In the genomic region with DNA sequence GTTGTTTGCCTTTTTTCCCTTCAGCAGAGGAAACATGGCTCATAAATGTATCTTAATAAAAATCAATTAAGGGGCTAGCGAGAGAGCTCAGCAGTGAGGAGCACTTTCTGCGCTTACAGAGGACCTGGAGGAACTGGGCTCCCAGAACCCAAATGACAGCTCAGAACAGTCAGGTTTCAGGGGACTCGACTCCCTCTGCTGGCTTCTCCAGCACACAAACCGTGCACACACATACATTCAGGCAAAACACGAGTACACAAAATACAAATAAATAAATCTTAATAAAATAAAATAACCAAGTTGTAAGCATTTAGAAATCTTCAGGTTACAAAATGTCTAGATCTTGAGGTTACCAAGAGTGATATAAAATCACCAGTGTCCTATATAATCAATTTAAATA, we compare ENCODE assay signal across 28 mouse cellular contexts. TPM values are rescaled to one million over a fixed set of nuclear protein-coding genes. Genes with fewer than 3 reads are reported as not detected.
DNase-seq lines count a peak whose midpoint lies in the region; ATAC-seq and TF ChIP-seq lines count a peak whose summit lies in the region.
"Had no signal": no experiment of that assay in that cellular context is flagged by ENCODE, and none has a peak within 500 bp of the region (broad histone marks: within the 10 kb centered on the region; RNA-seq: fewer than 3 reads in every experiment).

No protein-coding gene starts in this region.

- no peak for DNase-seq in kidney, adult 2 months
- no peak for DNase-seq in kidney, postnatal 4 days
- no peak for DNase-seq in lung, embryonic 14.5 days
- DNase-seq in lung, adult 18-20 months: no peak
- DNase-seq in Patski (ENCODE audit: low read depth, low spot score): no peak
- no peak for DNase-seq in stomach, postnatal 0 days (ENCODE audit: low spot score)
- no peak for DNase-seq in adrenal gland, postnatal 10 days
- DNase-seq: adrenal gland, postnatal 36 days; cerebellum, adult 11-12 months; cerebellum, postnatal 14 days; gastrocnemius, adult 2 months; heart, postnatal 4 days; kidney, adult 9 months; kidney, postnatal 25 days; layer of hippocampus, adult 9-11 months; left cerebral cortex, postnatal 4 days; thymus, adult 18-20 months; thymus, postnatal 36 days had no signal

- POLR2A ChIA-PET in Patski (lab: Charles Lee): no interaction called here

- H3K9me3 ChIP-seq in lung, embryonic 14.5 days (ENCODE audit: low read depth, low read length): no peaks in the 10 kb centered on the region
- no peaks in the 10 kb centered on the region for H3K9me3 ChIP-seq in stomach, postnatal 0 days (ENCODE audit: control insufficient read depth, low read length)
- H3K9me3 ChIP-seq: embryonic facial prominence, embryonic 12.5 days; heart, embryonic 15.5 days; limb, embryonic 15.5 days; neural tube, embryonic 15.5 days; stomach, embryonic 15.5 days had no signal

- peak; percentile 38 for TF ChIP-seq CTCF in kidney, adult 2 months (conservative IDR thresholded peaks at IDR 0.05; ENCODE audit: insufficient read depth, insufficient read length, low read depth, low read length)
- peak; percentile 16; the same call in 1 of the 2 replicates for TF ChIP-seq CTCF in lung, embryonic 14.5 days (IDR thresholded peaks at IDR 0.05; ENCODE audit: low read depth)
- TF ChIP-seq CTCF in Patski (IDR thresholded peaks at IDR 0.05): peak; percentile 30
- peak; percentile 39 for TF ChIP-seq CTCF in stomach, postnatal 0 days (IDR thresholded peaks at IDR 0.05; ENCODE audit: low read depth)

- H3K27ac ChIP-seq in kidney, adult 2 months (ENCODE audit: insufficient read depth, low read depth, low read length): no peak overlapping the region
- no peak overlapping the region for H3K27ac ChIP-seq in lung, embryonic 14.5 days (ENCODE audit: low read depth)
- no peak overlapping the region for H3K27ac ChIP-seq in stomach, postnatal 0 days (replicated peaks)
- H3K27ac ChIP-seq: embryonic facial prominence, embryonic 12.5 days; gastrocnemius, adult 2 months; heart, embryonic 15.5 days; hindbrain, embryonic 14.5 days; limb, embryonic 15.5 days; neural tube, embryonic 15.5 days; stomach, embryonic 15.5 days had no signal

- H3K36me3 ChIP-seq in kidney, adult 2 months (ENCODE audit: control insufficient read depth, insufficient read depth, low read length): no peaks in the 10 kb centered on the region
- H3K36me3 ChIP-seq in lung, embryonic 14.5 days (ENCODE audit: insufficient read depth): no peaks in the 10 kb centered on the region
- no peaks in the 10 kb centered on the region for H3K36me3 ChIP-seq in stomach, postnatal 0 days (ENCODE audit: control insufficient read depth, insufficient read depth, low read length)
- H3K36me3 ChIP-seq: embryonic facial prominence, embryonic 12.5 days; heart, embryonic 15.5 days; limb, embryonic 15.5 days; stomach, embryonic 15.5 days had no signal

- in situ Hi-C loops in Patski (cut with MboI; ENCODE audit: low pct_unique_long_range_greater_than_20kb): no loop called here

- no peak for ATAC-seq in lung, embryonic 14.5 days (ENCODE audit: insufficient read depth)
- ATAC-seq in Patski: no peak
- no peak for ATAC-seq in stomach, postnatal 0 days (ENCODE audit: low FRiP score, low TSS enrichment)
- no peak for ATAC-seq in erythroid progenitor cell, adult 5-6 weeks (replicated peaks; ENCODE audit: low FRiP score, poor library complexity, severe bottlenecking)
- ATAC-seq: forebrain, embryonic 14.5 days; inflammation-experienced regulatory T-cells, adult 6 months had no signal

- TF ChIP-seq EP300 in stomach, postnatal 0 days (optimal IDR thresholded peaks at IDR 0.05): no peak

- H3K4me2 ChIP-seq in lung, embryonic 14.5 days: no peak overlapping the region
- no peak overlapping the region for H3K4me2 ChIP-seq in stomach, postnatal 0 days (replicated peaks; ENCODE audit: low read depth)
- H3K4me2 ChIP-seq: embryonic facial prominence, embryonic 12.5 days; heart, embryonic 15.5 days; hindbrain, embryonic 14.5 days; limb, embryonic 15.5 days; midbrain, embryonic 11.5 days; neural tube, embryonic 15.5 days; stomach, embryonic 15.5 days had no signal

- TF ChIP-seq POLR2A in kidney, adult 2 months (IDR thresholded peaks at IDR 0.05; ENCODE audit: low read depth, low read length): no peak

- CTCF ChIA-PET in Patski (lab: Charles Lee): no interaction called here

- H3K4me3 ChIP-seq in kidney, adult 2 months (ENCODE audit: insufficient read depth, low read depth, low read length): no peak overlapping the region
- H3K4me3 ChIP-seq in lung, embryonic 14.5 days (ENCODE audit: low read depth, low read length): no peak overlapping the region
- no peak overlapping the region for H3K4me3 ChIP-seq in stomach, postnatal 0 days (ENCODE audit: low read depth, low read length)
- H3K4me3 ChIP-seq: embryonic facial prominence, embryonic 12.5 days; gastrocnemius, adult 2 months; heart, embryonic 15.5 days; limb, embryonic 15.5 days; neural tube, embryonic 15.5 days; stomach, embryonic 15.5 days had no signal

- H3K4me1 ChIP-seq in kidney, adult 2 months (ENCODE audit: control insufficient read depth, insufficient read depth, low read length): peaks cover 4% of the 10 kb centered on the region; the same call in 1 of the 2 replicates
- H3K4me1 ChIP-seq in lung, embryonic 14.5 days (ENCODE audit: insufficient read depth): no peaks in the 10 kb centered on the region
- no peaks in the 10 kb centered on the region for H3K4me1 ChIP-seq in stomach, postnatal 0 days (replicated peaks; ENCODE audit: control insufficient read depth, insufficient read depth)
- H3K4me1 ChIP-seq: embryonic facial prominence, embryonic 12.5 days; heart, embryonic 15.5 days; limb, embryonic 15.5 days; neural tube, embryonic 15.5 days; stomach, embryonic 15.5 days had no signal

- WGBS in kidney, adult 2 months: 76% methylated on average over 5 of the region's 5 CpGs
- WGBS in lung, embryonic 14.5 days: 73% methylated on average over 5 of the region's 5 CpGs
- 80% methylated on average over 5 of the region's 5 CpGs for WGBS in stomach, postnatal 0 days

- H3K27me3 ChIP-seq in kidney, adult 2 months (replicated peaks; ENCODE audit: control insufficient read depth, insufficient read depth, low read length): no peaks in the 10 kb centered on the region
- no peaks in the 10 kb centered on the region for H3K27me3 ChIP-seq in lung, embryonic 14.5 days (ENCODE audit: insufficient read depth, low read length)
- no peaks in the 10 kb centered on the region for H3K27me3 ChIP-seq in Patski
- H3K27me3 ChIP-seq in stomach, postnatal 0 days (ENCODE audit: control insufficient read depth, insufficient read depth, low read length): no peaks in the 10 kb centered on the region
- H3K27me3 ChIP-seq: embryonic facial prominence, embryonic 12.5 days; heart, embryonic 15.5 days; limb, embryonic 15.5 days; neural tube, embryonic 15.5 days; stomach, embryonic 15.5 days had no signal

- H3K9ac ChIP-seq in lung, embryonic 14.5 days: no peak overlapping the region
- no peak overlapping the region for H3K9ac ChIP-seq in stomach, postnatal 0 days (ENCODE audit: low read length)
- H3K9ac ChIP-seq: embryonic facial prominence, embryonic 12.5 days; heart, embryonic 15.5 days; hindbrain, embryonic 14.5 days; limb, embryonic 15.5 days; neural tube, embryonic 15.5 days; stomach, embryonic 15.5 days had no signal

RNA-seq across cellular contexts. Expression of gene Gpr155, which starts 22.9 kb away (rescaled TPM):
- 6.2 and 9.1 TPM in 2 replicates for polyA plus RNA-seq in kidney, adult 2 months (2012; rRNA removed)
- polyA plus RNA-seq in lung, embryonic 14.5 days (2014; fragmentation: Nextera tagmentation; extraction: Ambion mirVana): 6.2 and 6.9 TPM in 2 replicates
- 1.6 TPM for polyA plus RNA-seq in Patski (2021)
- 11.6 and 11.8 TPM in 2 replicates for polyA plus RNA-seq in stomach, postnatal 0 days (2015; fragmentation: Nextera tagmentation; extraction: Ambion mirVana)
- 1 to 10 TPM; 6.7 to 9.8 TPM for total RNA-seq in adrenal gland, postnatal 10 days (2021)
- total RNA-seq in erythroid progenitor cell, adult 5-6 weeks (2015; ENCODE audit: low replicate concordance): 25.2 and 31.0 TPM in 2 replicates
- total RNA-seq in erythroid progenitor cell, adult 5-6 weeks (2017; ENCODE audit: low replicate concordance): 27.2 and 29.7 TPM in 2 replicates

RNA-seq across cellular contexts. Expression of gene Cir1, which starts 50.9 kb away (rescaled TPM):
- 3.8 and 5.5 TPM in 2 replicates for polyA plus RNA-seq in kidney, adult 2 months (2012; rRNA removed)
- polyA plus RNA-seq in lung, embryonic 14.5 days (2014; fragmentation: Nextera tagmentation; extraction: Ambion mirVana): 20.9 and 23.8 TPM in 2 replicates
- polyA plus RNA-seq in Patski (2021): 24.1 TPM
- polyA plus RNA-seq in stomach, postnatal 0 days (2015; fragmentation: Nextera tagmentation; extraction: Ambion mirVana): 17.3 and 19.6 TPM in 2 replicates
- 10 to 100 TPM; 16.0 to 21.7 TPM for total RNA-seq in adrenal gland, postnatal 10 days (2021)
- 19.8 and 39.4 TPM in 2 replicates for total RNA-seq in erythroid progenitor cell, adult 5-6 weeks (2015; ENCODE audit: low replicate concordance)
- 23.0 and 46.1 TPM in 2 replicates for total RNA-seq in erythroid progenitor cell, adult 5-6 weeks (2017; ENCODE audit: low replicate concordance)

RNA-seq across cellular contexts. Expression of gene Scrn3, which starts 51.0 kb away (rescaled TPM):
- 14.7 and 18.1 TPM in 2 replicates for polyA plus RNA-seq in kidney, adult 2 months (2012; rRNA removed)
- polyA plus RNA-seq in lung, embryonic 14.5 days (2014; fragmentation: Nextera tagmentation; extraction: Ambion mirVana): 15.0 and 15.9 TPM in 2 replicates
- 19.9 TPM for polyA plus RNA-seq in Patski (2021)
- polyA plus RNA-seq in stomach, postnatal 0 days (2015; fragmentation: Nextera tagmentation; extraction: Ambion mirVana): 8.6 and 9.2 TPM in 2 replicates
- 10 to 100 TPM; 19.8 to 21.9 TPM for total RNA-seq in adrenal gland, postnatal 10 days (2021)
- 56.2 and 71.3 TPM in 2 replicates for total RNA-seq in erythroid progenitor cell, adult 5-6 weeks (2015; ENCODE audit: low replicate concordance)
- total RNA-seq in erythroid progenitor cell, adult 5-6 weeks (2017; ENCODE audit: low replicate concordance): 108 and 110 TPM in 2 replicates
